Mouse (Mus musculus) liver, adult 2 months (tissue): ENCODE measurements around the gene Atg10.

Experiments used
- CTCF ChIP-seq: fragments of 200-500 bp; IDR thresholded peaks from 2 replicates; pipeline ENCODE4 v1.5.1; 2011; ENCODE audit warnings: low read depth, low read length, control low read depth
- POLR2A ChIP-seq: fragments of 200-500 bp; IDR thresholded peaks from 2 replicates; pipeline ENCODE4 v1.6.1; 2011; ENCODE audit warnings: low read length, control low read depth; ENCODE audit not compliant: insufficient read depth; ENCODE audit errors: extremely low read depth

DNA sequence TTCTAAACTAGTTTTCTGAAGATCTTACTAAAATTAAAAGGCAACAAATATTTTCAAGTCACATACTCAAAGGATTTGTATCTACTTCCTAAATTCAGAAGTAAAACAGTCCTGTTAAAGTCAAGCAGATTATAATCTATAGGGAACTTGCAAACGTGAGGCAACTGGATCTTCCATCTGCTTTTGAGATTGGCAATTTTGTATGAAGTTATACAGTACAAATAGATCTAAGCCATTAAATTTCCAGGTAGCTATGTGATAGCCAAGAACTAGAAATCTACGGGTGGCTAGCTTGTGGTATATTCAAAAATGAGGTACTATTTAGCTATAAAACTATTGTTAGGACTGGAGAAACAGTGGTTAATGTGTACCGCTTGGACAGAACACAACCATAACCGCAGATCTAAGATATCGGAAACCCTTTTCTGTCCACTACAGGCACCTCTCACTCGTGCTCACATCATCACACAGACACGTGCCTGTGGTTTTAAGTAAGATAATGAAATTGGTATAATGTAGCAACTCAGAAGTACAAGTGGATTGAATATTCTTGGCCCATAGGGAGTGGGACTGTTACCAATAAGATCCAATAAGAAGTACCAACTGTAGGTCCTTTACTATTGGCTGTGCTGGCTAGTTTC, 297.5 kb downstream of the Atg10 start:
- no peak for TF ChIP-seq CTCF
- no peak for TF ChIP-seq POLR2A
